Mouse (Mus musculus) liver, postnatal 0 days (tissue): ENCODE data around the gene Cux1.

Source experiments
- CTCF ChIP-seq: sonication (generic); IDR thresholded peaks from 2 replicates; pipeline ENCODE4 v1.5.1; 2016; ENCODE audit warnings: antibody characterized with exemption, low read depth
- EP300 ChIP-seq: IDR thresholded peaks from 2 replicates; pipeline ENCODE4 v1.6.1; 2016; ENCODE audit warnings: antibody characterized with exemption, low read depth, mild to moderate bottlenecking

DNA sequence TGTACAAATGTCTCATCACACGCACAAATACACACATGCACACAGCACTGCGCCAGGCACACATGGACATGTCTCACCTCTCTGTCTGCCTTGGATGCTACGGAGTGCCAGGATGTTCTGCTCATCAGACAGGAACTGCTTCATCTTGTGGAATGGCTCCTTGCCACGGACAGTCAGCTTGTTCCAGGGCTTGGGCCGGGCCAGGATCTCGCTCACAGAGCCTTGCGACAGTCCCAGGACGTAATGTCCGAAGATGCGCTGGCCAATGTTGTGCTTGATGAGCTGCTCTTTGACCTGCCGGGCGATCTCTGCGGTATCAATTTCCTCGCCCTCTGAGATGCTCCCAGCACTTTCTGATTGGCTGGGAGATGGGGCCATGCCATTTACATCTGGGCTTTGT, 254.7 kb downstream of the Cux1 start:
- TF ChIP-seq CTCF (no peak), EP300 (no peak)
